Mouse (Mus musculus) heart, postnatal 14 days (tissue): ENCODE data around the gene Gm43738. TPM values are rescaled to one million over a fixed set of nuclear protein-coding genes. Genes with fewer than 3 reads are reported as not detected.
A peak's percentile ranks its signal among the peaks of the same experiment; 100 is the strongest.

ENCODE experiments used
- DNase-seq, 2 experiments: peaks; one replicate each; pipeline ENCODE4 v3.0.0; 2021 to 2022
- intact Hi-C: fragments of 180-260 bp; cut with DNase I; formaldehyde crosslinking; loops from one replicate; pipeline ENCODE4 v1.15.1; 2025
- total RNA-seq, 2 experiments: library from RNA; stranded (reverse); gene quantifications; 2 replicates each; pipeline ENCODE4 v1.2.3; 2021

The Gm43738 gene
- total RNA-seq, 2 experiments from 2014 or later: not detected

- DNase-seq: no peak
- intact Hi-C loops: no loop called here
Measured at GRCm38 (mm10) chr3:89061696-89062095, 39.2 kb downstream of the Gm43738 start.

GRCm38 (mm10) chr3:89058783-89059182 is 42.1 kb downstream of the Gm43738 start:
- DNase-seq: peak; percentile 18 to 28
- intact Hi-C loops: no loop called here

- DNase-seq: no peak
- intact Hi-C loops: no loop called here
Measured at GRCm38 (mm10) chr3:89058361-89058760, 42.5 kb downstream of the Gm43738 start.

DNA sequence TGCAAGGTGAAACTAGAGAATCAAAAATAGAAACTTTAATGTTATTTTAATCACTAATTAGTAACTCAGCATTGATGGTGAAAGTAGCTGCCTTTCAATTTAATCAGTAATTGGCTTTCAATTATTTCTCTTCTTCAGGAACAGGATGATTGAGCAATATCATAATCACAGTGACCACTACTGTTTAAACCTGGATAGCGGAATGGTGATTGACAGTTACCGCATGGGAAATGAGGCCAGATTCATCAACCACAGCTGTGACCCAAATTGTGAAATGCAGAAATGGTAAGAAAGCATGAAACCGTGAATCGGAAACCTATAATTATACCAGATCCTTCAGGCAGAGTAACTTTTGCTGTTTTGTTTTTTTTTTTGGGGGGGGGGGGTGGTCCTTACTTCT is 57.5 kb downstream of the Gm43738 start:
- DNase-seq: no peak
- intact Hi-C loops: no loop called here

Other genes starting within 250 kb of the Gm43738 start
- 10 to 100 TPM; 14.9 TPM for gene Msto1, start 187.1 kb downstream of the Gm43738 start, total RNA-seq
- gene Ash1l, start 150.5 kb downstream of the Gm43738 start, total RNA-seq: 10 to 100 TPM; 41.8 to 42.2 TPM
- 100 to 1,000 TPM; 116 to 126 TPM for gene Dap3, start 149.9 kb downstream of the Gm43738 start, total RNA-seq
- gene Rusc1, start 7.8 kb downstream of the Gm43738 start, total RNA-seq: 10 to 100 TPM; 16.0 to 17.7 TPM
- gene Fdps, start 860 bp upstream of the Gm43738 start, total RNA-seq: 10 to 100 TPM; 19.7 to 23.5 TPM
- not detected for gene Pklr, start 35.0 kb upstream of the Gm43738 start, total RNA-seq
- gene Hcn3, start 59.1 kb upstream of the Gm43738 start, total RNA-seq: under 1 TPM; 0.49 to 0.60 TPM
- gene Clk2, start 63.7 kb upstream of the Gm43738 start, total RNA-seq: 10 to 100 TPM; 23.3 to 23.6 TPM
- 10 to 100 TPM; 47.2 to 48.7 TPM for gene Scamp3, start 76.4 kb upstream of the Gm43738 start, total RNA-seq
- gene Fam189b, start 82.0 kb upstream of the Gm43738 start, total RNA-seq: 1 to 10 TPM; 7.1 to 7.6 TPM
- gene Gba, start 101.8 kb upstream of the Gm43738 start, total RNA-seq: 10 to 100 TPM; 22.1 to 23.9 TPM
- 10 to 100 TPM; 12.7 to 17.1 TPM for gene Thbs3, start 114.1 kb upstream of the Gm43738 start, total RNA-seq
- gene Mtx1, start 126.0 kb upstream of the Gm43738 start, total RNA-seq: 10 to 100 TPM; 64.8 to 69.8 TPM
- gene Muc1, start 128.0 kb upstream of the Gm43738 start, total RNA-seq: under 1 TPM; 0.22 to 0.98 TPM
- 10 to 100 TPM; 71.9 to 72.8 TPM for gene Krtcap2, start 144.9 kb upstream of the Gm43738 start, total RNA-seq
- gene Trim46, start 145.2 kb upstream of the Gm43738 start, total RNA-seq: under 1 TPM; 0.68 to 0.76 TPM
- gene Dpm3, start 158.3 kb upstream of the Gm43738 start, total RNA-seq: 10 to 100 TPM; 47.6 to 58.7 TPM
- 10 to 100 TPM; 20.6 to 22.7 TPM for gene Slc50a1, start 169.5 kb upstream of the Gm43738 start, total RNA-seq
- gene Efna1, start 180.0 kb upstream of the Gm43738 start, total RNA-seq: 10 to 100 TPM; 32.4 to 34.0 TPM
- not detected for gene Efna3, start 221.9 kb upstream of the Gm43738 start, total RNA-seq
- gene Efna4, start 236.9 kb upstream of the Gm43738 start, total RNA-seq: under 1 TPM; 0.49 to 0.74 TPM
- gene Adam15, start 248.9 kb upstream of the Gm43738 start, total RNA-seq: 10 to 100 TPM; 80.4 to 100.0 TPM